Mouse (Mus musculus): ENCODE data around the gene Gm44503.

Gm44503 gene

GRCm38 (mm10) chr9:72958521-72959450 lies at the start of gene Gm44503, which contains the start of gene Dyx1c1:
Gene Gm44503 (plus strand): TSS chr9:72958852.
Gene Dyx1c1 (plus strand): TSS chr9:72958785.
- DNase-seq (ENCODE audit: low read depth), result peak; percentile 45

- no peak for DNase-seq (ENCODE audit: low read depth)
Measured at GRCm38 (mm10) chr9:72911381-72911780, 47.3 kb upstream of the Gm44503 start.

GRCm38 (mm10) chr9:72913551-72913950 lies 45.1 kb upstream of the Gm44503 start:
- no peak for DNase-seq (ENCODE audit: low read depth)

GRCm38 (mm10) chr9:72915728-72916127 lies 42.9 kb upstream of the Gm44503 start:
- no peak for DNase-seq (ENCODE audit: low read depth)

GRCm38 (mm10) chr9:72923068-72923467 lies 35.6 kb upstream of the Gm44503 start:
- DNase-seq (ENCODE audit: low read depth), result no peak

- DNase-seq (ENCODE audit: low read depth), result no peak
Measured at GRCm38 (mm10) chr9:72925021-72925934, 33.4 kb upstream of the Gm44503 start, which contains the start of gene Pygo1. Gene Pygo1 (plus strand): TSS chr9:72925645.

GRCm38 (mm10) chr9:72925935-72926258 lies 32.8 kb upstream of the Gm44503 start:
- DNase-seq (ENCODE audit: low read depth), result no peak

- no peak for DNase-seq (ENCODE audit: low read depth)
Measured at GRCm38 (mm10) chr9:72931166-72931790, 27.4 kb upstream of the Gm44503 start.

GRCm38 (mm10) chr9:72935309-72935708 lies 23.3 kb upstream of the Gm44503 start:
- DNase-seq (ENCODE audit: low read depth), result no peak

- DNase-seq (ENCODE audit: low read depth), result no peak
Measured at GRCm38 (mm10) chr9:72936301-72936700, 22.4 kb upstream of the Gm44503 start.

GRCm38 (mm10) chr9:72943424-72943823 lies 15.2 kb upstream of the Gm44503 start:
- DNase-seq (ENCODE audit: low read depth), result no peak

- DNase-seq (ENCODE audit: low read depth), result no peak
Measured at GRCm38 (mm10) chr9:72944286-72944685, 14.4 kb upstream of the Gm44503 start.

- DNase-seq (ENCODE audit: low read depth), result no peak
Measured at GRCm38 (mm10) chr9:72947010-72947409, 11.6 kb upstream of the Gm44503 start.

- no peak for DNase-seq (ENCODE audit: low read depth)
Measured at GRCm38 (mm10) chr9:72949572-72949971, 9.1 kb upstream of the Gm44503 start.

- no peak for DNase-seq (ENCODE audit: low read depth)
Measured at GRCm38 (mm10) chr9:72954746-72955145, 3.9 kb upstream of the Gm44503 start.

GRCm38 (mm10) chr9:72955546-72955945 lies 3.1 kb upstream of the Gm44503 start:
- DNase-seq (ENCODE audit: low read depth), result peak; percentile 34

- DNase-seq (ENCODE audit: low read depth), result no peak
Measured at GRCm38 (mm10) chr9:72961346-72961745, 2.7 kb downstream of the Gm44503 start.

GRCm38 (mm10) chr9:72961959-72962358 lies 3.3 kb downstream of the Gm44503 start:
- DNase-seq (ENCODE audit: low read depth), result no peak

GRCm38 (mm10) chr9:72968349-72969061 lies 9.9 kb downstream of the Gm44503 start:
- no peak for DNase-seq (ENCODE audit: low read depth)

GRCm38 (mm10) chr9:72969874-72970273 lies 11.2 kb downstream of the Gm44503 start:
- no peak for DNase-seq (ENCODE audit: low read depth)

GRCm38 (mm10) chr9:72972435-72972834 lies 13.8 kb downstream of the Gm44503 start:
- no peak for DNase-seq (ENCODE audit: low read depth)

All from c-Kit-positive CD71-positive TER-119-negative erythroid progenitor cells, embryonic 14.5 days (primary cell).